Mouse (Mus musculus): Measurements from ENCODE around the gene Tns4. TPM values are rescaled to one million over a fixed set of nuclear protein-coding genes. Genes with fewer than 3 reads are reported as not detected.

Tns4 gene
- total and polyA plus RNA-seq, 3 experiments = 0.03 TPM; not detected in 2

DNA sequence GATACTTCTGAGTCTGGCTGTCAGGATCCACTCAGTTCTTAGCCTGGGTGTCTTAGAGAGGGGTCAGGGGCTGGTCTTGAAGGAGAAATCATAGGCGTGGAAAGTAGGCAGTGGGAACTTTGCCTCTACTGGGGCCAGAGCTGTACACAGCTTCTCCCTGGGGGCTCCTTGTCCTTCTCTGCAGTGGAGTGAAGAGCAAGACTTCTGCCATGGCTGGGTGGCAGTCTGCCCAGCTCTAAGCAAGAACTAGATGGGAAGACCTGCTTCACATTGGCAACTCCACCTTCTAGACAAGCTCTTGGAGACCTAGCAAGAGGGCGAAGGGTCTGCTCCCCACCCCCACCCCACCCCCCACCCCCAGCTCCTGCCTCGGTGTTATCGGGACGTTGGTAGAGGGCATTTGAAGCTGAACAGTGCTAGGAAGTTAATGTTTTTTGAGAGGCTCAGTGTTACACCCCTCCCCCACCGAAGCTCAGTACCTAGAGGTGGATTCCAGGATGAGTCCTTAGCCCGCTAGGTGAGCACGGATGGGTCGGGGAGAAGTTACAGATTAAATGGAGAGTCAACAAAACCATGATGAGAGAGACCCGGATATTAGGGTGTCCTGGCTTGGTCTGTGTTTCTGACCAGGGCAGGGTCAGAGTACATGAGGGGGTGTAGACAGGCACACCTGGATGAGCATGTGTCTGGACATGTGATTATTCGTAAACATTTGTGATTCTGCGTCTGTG lies 43.8 kb downstream of the Tns4 start:
- no peak overlapping the region for H3K4me3 ChIP-seq (ENCODE audit: control insufficient read depth in 1 of 2, insufficient read depth in 1 of 2, low read depth in 2 of 2, low read length in 2 of 2)
- H3K9ac ChIP-seq (ENCODE audit: control insufficient read depth, low read depth, low read length, poor library complexity, severe bottlenecking) = no peak overlapping the region
- H3K79me2 ChIP-seq (ENCODE audit: control insufficient read depth, insufficient read depth, low read length, poor library complexity) = peaks cover 9% of the 10 kb centered on the region
- no peaks in the 10 kb centered on the region; a peak in 1 of 4 replicates for H3K36me3 ChIP-seq (ENCODE audit: control insufficient read depth in 1 of 2, insufficient read depth in 2 of 2, low read length in 2 of 2)
- no peaks in the 10 kb centered on the region for H3K27me3 ChIP-seq (ENCODE audit: control insufficient read depth in 1 of 2, insufficient read depth in 2 of 2, low read length in 2 of 2)
- no peaks in the 10 kb centered on the region for H3K9me3 ChIP-seq (replicated peaks; ENCODE audit: insufficient read depth, low read length)
- no peak overlapping the region for H3K27ac ChIP-seq (ENCODE audit: control insufficient read depth, low read depth, low read length)
- no peak for DNase-seq (ENCODE audit: low read depth, low spot score)
- TF ChIP-seq GATA1 (IDR thresholded peaks at IDR 0.05; ENCODE audit: low read depth, low read length) (no peak), MAZ (IDR thresholded peaks at IDR 0.05; ENCODE audit: low read depth, low read length) (no peak), NELFE (IDR thresholded peaks at IDR 0.05; ENCODE audit: low read depth, low read length) (no peak), MYC (IDR thresholded peaks at IDR 0.05; ENCODE audit: low read depth, low read length) (no peak), MAX (IDR thresholded peaks at IDR 0.05; ENCODE audit: low read length) (no peak), CHD2 (IDR thresholded peaks at IDR 0.05; ENCODE audit: low read length) (no peak), HCFC1 (IDR thresholded peaks at IDR 0.05; ENCODE audit: low read depth, low read length) (no peak), JUND (IDR thresholded peaks at IDR 0.05; ENCODE audit: low read depth, low read length) (no peak), MXI1 (IDR thresholded peaks at IDR 0.05; ENCODE audit: low read depth, low read length) (no peak), GABPA (IDR thresholded peaks at IDR 0.05; ENCODE audit: low read depth, low read length) (no peak), SMC3 (IDR thresholded peaks at IDR 0.05; ENCODE audit: low read depth, low read length) (no peak), POLR2A (IDR thresholded peaks at IDR 0.05; ENCODE audit: control insufficient read depth in 1 of 2, insufficient read depth in 1 of 2, low read depth in 1 of 2, low read length in 2 of 2, poor library complexity in 1 of 2) (no peak), ZC3H11A (IDR thresholded peaks at IDR 0.05; ENCODE audit: low read depth, low read length) (no peak)
- H3K4me1 ChIP-seq (ENCODE audit: control insufficient read depth in 1 of 2, insufficient read depth in 2 of 2, low read length in 2 of 2) = peaks cover 0 to 6% of the 10 kb centered on the region in 2 experiments; a peak in 1 of 4 replicates

DNA sequence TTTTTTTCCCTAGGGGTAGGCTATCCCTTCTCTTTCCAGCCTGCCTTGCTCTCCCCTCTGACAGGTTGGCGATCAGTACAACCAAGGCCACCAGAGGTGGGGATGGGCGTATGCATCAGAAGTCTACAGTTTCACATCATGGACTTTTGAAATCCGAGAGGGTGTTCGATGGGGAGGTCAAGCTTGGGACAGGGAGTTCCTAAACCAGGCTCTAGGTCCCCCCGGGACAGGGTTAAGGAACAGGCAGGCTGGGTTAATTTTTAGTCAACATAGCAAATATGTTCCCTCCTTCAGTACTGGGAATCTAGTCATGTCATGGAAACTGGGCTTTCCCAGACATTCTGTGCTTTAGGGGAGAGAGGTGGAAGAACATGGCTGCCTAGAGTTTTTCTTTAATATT lies 44.8 kb downstream of the Tns4 start:
- Histone ChIP-seq H3K9me3 (replicated peaks; ENCODE audit: insufficient read depth, low read length) (no peaks in the 10 kb centered on the region), H3K27ac (ENCODE audit: control insufficient read depth, low read depth, low read length) (no peak overlapping the region), H3K4me1 (ENCODE audit: control insufficient read depth in 1 of 2, insufficient read depth in 2 of 2, low read length in 2 of 2) (peaks cover 0 to 6% of the 10 kb centered on the region in 2 experiments; a peak in 1 of 4 replicates), H3K36me3 (ENCODE audit: control insufficient read depth in 1 of 2, insufficient read depth in 2 of 2, low read length in 2 of 2) (no peaks in the 10 kb centered on the region), H3K27me3 (ENCODE audit: control insufficient read depth in 1 of 2, insufficient read depth in 2 of 2, low read length in 2 of 2) (no peaks in the 10 kb centered on the region), H3K4me3 (ENCODE audit: control insufficient read depth in 1 of 2, insufficient read depth in 1 of 2, low read depth in 2 of 2, low read length in 2 of 2) (no peak overlapping the region), H3K79me2 (ENCODE audit: control insufficient read depth, insufficient read depth, low read length, poor library complexity) (peaks cover 9% of the 10 kb centered on the region), H3K9ac (ENCODE audit: control insufficient read depth, low read depth, low read length, poor library complexity, severe bottlenecking) (no peak overlapping the region)
- no peak for DNase-seq (ENCODE audit: low read depth, low spot score)
- TF ChIP-seq NELFE (IDR thresholded peaks at IDR 0.05; ENCODE audit: low read depth, low read length) (no peak), ZKSCAN1 (IDR thresholded peaks at IDR 0.05; ENCODE audit: low read depth, low read length) (no peak), POLR2AphosphoS2 (IDR thresholded peaks at IDR 0.05; ENCODE audit: low read length) (no peak), MXI1 (IDR thresholded peaks at IDR 0.05; ENCODE audit: low read depth, low read length) (no peak), GABPA (IDR thresholded peaks at IDR 0.05; ENCODE audit: low read depth, low read length) (no peak), BHLHE40 (IDR thresholded peaks at IDR 0.05; ENCODE audit: borderline replicate concordance, low read depth, low read length) (no peak), CHD1 (IDR thresholded peaks at IDR 0.05; ENCODE audit: low read depth, low read length) (no peak), SIN3A (IDR thresholded peaks at IDR 0.05; ENCODE audit: low read length) (no peak), KAT2A (conservative IDR thresholded peaks at IDR 0.05; ENCODE audit: low read depth, low read length) (no peak), NRF1 (IDR thresholded peaks at IDR 0.05; ENCODE audit: insufficient read depth, low read depth, low read length, poor library complexity, severe bottlenecking) (no peak), E2F4 (IDR thresholded peaks at IDR 0.05; ENCODE audit: borderline replicate concordance, low read depth, low read length) (no peak)
